Mouse (Mus musculus): Measurements from ENCODE around the gene Acot8.
A peak's percentile ranks its signal among the peaks of the same experiment; 100 is the strongest.

The Acot8 gene

GRCm38 (mm10) chr2:164804533-164805331 is at the start of gene Acot8, which contains the start of gene Zswim3:
Acot8 (minus strand) TSS chr2:164804882.
Zswim3 (plus strand) TSS chr2:164805098.
- peak; percentile 98 for DNase-seq (ENCODE audit: low spot score in 2 of 2)

GRCm38 (mm10) chr2:164850061-164850460 is 45.4 kb upstream of the Acot8 start:
- peak; percentile 28 to 43 for DNase-seq (ENCODE audit: low spot score in 2 of 2)

- DNase-seq (ENCODE audit: low spot score in 2 of 2): peak in 1 of 2 experiments; percentile 47
These were observed 41.1 kb upstream of the Acot8 start for GRCm38 (mm10) chr2:164845782-164846181.

- no peak for DNase-seq (ENCODE audit: low spot score in 2 of 2)
These were observed 30.5 kb upstream of the Acot8 start for GRCm38 (mm10) chr2:164835164-164835563.

- no peak for DNase-seq (ENCODE audit: low spot score in 2 of 2)
These were observed 29.8 kb upstream of the Acot8 start for GRCm38 (mm10) chr2:164834531-164834930.

- DNase-seq (ENCODE audit: low spot score in 2 of 2): peak; percentile 81 to 88
These were observed 28.8 kb upstream of the Acot8 start, which contains the start of gene Neurl2 for GRCm38 (mm10) chr2:164833314-164833959. Neurl2 (minus strand) TSS chr2:164833456.

GRCm38 (mm10) chr2:164832748-164833301 is 28.1 kb upstream of the Acot8 start, which contains the start of gene Ctsa:
Ctsa (plus strand) TSS chr2:164832873.
- DNase-seq (ENCODE audit: low spot score in 2 of 2): peak; percentile 68 to 80

- no peak for DNase-seq (ENCODE audit: low spot score in 2 of 2)
These were observed 27.5 kb upstream of the Acot8 start for GRCm38 (mm10) chr2:164832032-164832747.

GRCm38 (mm10) chr2:164831029-164831428 is 26.3 kb upstream of the Acot8 start:
- DNase-seq (ENCODE audit: low spot score in 2 of 2): no peak

- DNase-seq (ENCODE audit: low spot score in 2 of 2): no peak
These were observed 24.4 kb upstream of the Acot8 start for GRCm38 (mm10) chr2:164829090-164829489.

- no peak for DNase-seq (ENCODE audit: low spot score in 2 of 2)
These were observed 23.8 kb upstream of the Acot8 start, which contains the start of gene Spata25 for GRCm38 (mm10) chr2:164828437-164828836. Spata25 (minus strand) TSS chr2:164828537.

- no peak for DNase-seq (ENCODE audit: low spot score in 2 of 2)
These were observed 22.6 kb upstream of the Acot8 start for GRCm38 (mm10) chr2:164827146-164827850.

- DNase-seq (ENCODE audit: low spot score in 2 of 2): no peak
These were observed 20.8 kb upstream of the Acot8 start for GRCm38 (mm10) chr2:164825521-164825920.

GRCm38 (mm10) chr2:164823969-164824368 is 19.3 kb upstream of the Acot8 start:
- no peak for DNase-seq (ENCODE audit: low spot score in 2 of 2)

- no peak for DNase-seq (ENCODE audit: low spot score in 2 of 2)
These were observed 18.5 kb upstream of the Acot8 start for GRCm38 (mm10) chr2:164823181-164823585.

GRCm38 (mm10) chr2:164822636-164823165 is 18.0 kb upstream of the Acot8 start, which contains the start of gene Zswim1:
Zswim1 (plus strand) TSS chr2:164822686.
- peak; percentile 99 for DNase-seq (ENCODE audit: low spot score in 2 of 2)

GRCm38 (mm10) chr2:164821060-164821459 is 16.4 kb upstream of the Acot8 start:
- no peak for DNase-seq (ENCODE audit: low spot score in 2 of 2)

GRCm38 (mm10) chr2:164817703-164818102 is 13.0 kb upstream of the Acot8 start:
- no peak for DNase-seq (ENCODE audit: low spot score in 2 of 2)

- no peak for DNase-seq (ENCODE audit: low spot score in 2 of 2)
These were observed 12.5 kb upstream of the Acot8 start for GRCm38 (mm10) chr2:164817206-164817605.

- DNase-seq (ENCODE audit: low spot score in 2 of 2): no peak
These were observed 11.1 kb upstream of the Acot8 start for GRCm38 (mm10) chr2:164815821-164816220.

GRCm38 (mm10) chr2:164815348-164815747 is 10.7 kb upstream of the Acot8 start:
- no peak for DNase-seq (ENCODE audit: low spot score in 2 of 2)
